Mouse (Mus musculus) lung, embryonic 15.5 days (tissue): ENCODE measurements around the gene Mast2. TPM values are rescaled to one million over a fixed set of nuclear protein-coding genes. Genes with fewer than 3 reads are reported as not detected.

Source experiments
- ATAC-seq: fragments of 200-750 bp; cut with Nextera tagmentation; 2 replicates; pipeline ENCODE4 v1.8.0; 2017; ENCODE audit warnings: moderate number of reproducible peaks, borderline replicate concordance; ENCODE audit not compliant: low FRiP score, low TSS enrichment; ENCODE audit errors: extremely low read depth
- H3K27ac ChIP-seq: fragments of 300-500 bp; sonication (generic); 2 replicates; pipeline ENCODE4 v1.5.1; 2015; ENCODE audit warnings: moderate library complexity, mild to moderate bottlenecking, inconsistent platforms
- H3K27me3 ChIP-seq: fragments of 300-500 bp; sonication (generic); 2 replicates; pipeline ENCODE4 v1.6.1; 2015; ENCODE audit warnings: inconsistent platforms
- H3K36me3 ChIP-seq: fragments of 300-500 bp; sonication (generic); 2 replicates; pipeline ENCODE4 v1.6.1; 2015; ENCODE audit warnings: inconsistent platforms
- H3K4me1 ChIP-seq: fragments of 300-500 bp; sonication (generic); 2 replicates; pipeline ENCODE4 v1.6.1; 2015; ENCODE audit warnings: inconsistent platforms
- H3K4me2 ChIP-seq: fragments of 300-500 bp; sonication (generic); 2 replicates; pipeline ENCODE4 v1.6.1; 2015; ENCODE audit warnings: inconsistent platforms, mild to moderate bottlenecking, moderate library complexity
- H3K4me3 ChIP-seq: fragments of 300-500 bp; sonication (generic); 2 replicates; pipeline ENCODE4 v1.5.1; 2015; ENCODE audit warnings: mild to moderate bottlenecking, inconsistent platforms
- H3K9ac ChIP-seq: fragments of 300-500 bp; sonication (generic); 2 replicates; pipeline ENCODE4 v1.6.1; 2015; ENCODE audit warnings: inconsistent platforms
- H3K9me3 ChIP-seq: fragments of 300-500 bp; sonication (generic); 2 replicates; pipeline ENCODE4 v1.6.1; 2016; ENCODE audit warnings: inconsistent platforms
- WGBS: fragments of 180-500 bp; shearing (Covaris S2); methylation state at CpG from one replicate; pipeline ENCODE4 v1.1.7; 2015; 5-methylcytosine and 5-hydroxymethylcytosine counted together
- polyA plus RNA-seq: library from polyadenylated mRNA; unstranded; fragments of >200 nt; fragmentation: Nextera tagmentation; extraction: Ambion mirVana; gene quantifications from 2 replicates; pipeline ENCODE4 v1.2.1, GENCODE M21; 2015

Mast2 gene
- polyA plus RNA-seq, 1 experiment from 2014 or later = 14.8 TPM

- Histone ChIP-seq H3K36me3 (no peaks in the 10 kb centered on the region), H3K4me3 (peak overlapping the region; percentile 93), H3K27me3 (no peaks in the 10 kb centered on the region), H3K9ac (peak overlapping the region; percentile 93), H3K4me1 (peaks cover 18% of the 10 kb centered on the region), H3K27ac (peak overlapping the region; percentile 92), H3K9me3 (no peaks in the 10 kb centered on the region), H3K4me2 (peak overlapping the region; percentile 68)
- under 1% methylated on average over 54 of the region's 74 CpGs for WGBS
- ATAC-seq = peak; percentile 64
Observed at GRCm38 (mm10) chr4:116463231-116464125, 505 bp downstream of the Mast2 start.

- H3K36me3 ChIP-seq = no peaks in the 10 kb centered on the region
- H3K9me3 ChIP-seq = no peaks in the 10 kb centered on the region
- no peak overlapping the region for H3K9ac ChIP-seq
- peak overlapping the region; percentile 68; the same call in 1 of the 2 replicates for H3K4me2 ChIP-seq
- H3K27me3 ChIP-seq = no peaks in the 10 kb centered on the region
- 92% methylated on average over 3 of the region's 3 CpGs for WGBS
- no peak overlapping the region for H3K4me3 ChIP-seq
- H3K27ac ChIP-seq = no peak overlapping the region
- peaks cover 18% of the 10 kb centered on the region for H3K4me1 ChIP-seq
- ATAC-seq = no peak
Observed at GRCm38 (mm10) chr4:116461943-116462342, 2.0 kb downstream of the Mast2 start.

GRCm38 (mm10) chr4:116451553-116451952 lies 12.4 kb downstream of the Mast2 start:
- Histone ChIP-seq H3K27ac (no peak overlapping the region), H3K27me3 (no peaks in the 10 kb centered on the region), H3K9ac (no peak overlapping the region), H3K36me3 (no peaks in the 10 kb centered on the region), H3K4me1 (no peaks in the 10 kb centered on the region), H3K9me3 (no peaks in the 10 kb centered on the region), H3K4me3 (no peak overlapping the region), H3K4me2 (no peak overlapping the region)
- no peak for ATAC-seq

GRCm38 (mm10) chr4:116449951-116450350 lies 14.0 kb downstream of the Mast2 start:
- Histone ChIP-seq H3K9ac (no peak overlapping the region), H3K27ac (no peak overlapping the region), H3K36me3 (no peaks in the 10 kb centered on the region), H3K4me2 (no peak overlapping the region), H3K4me3 (no peak overlapping the region), H3K4me1 (no peaks in the 10 kb centered on the region), H3K27me3 (no peaks in the 10 kb centered on the region), H3K9me3 (no peaks in the 10 kb centered on the region)
- no peak for ATAC-seq

GRCm38 (mm10) chr4:116448673-116449072 lies 15.3 kb downstream of the Mast2 start:
- Histone ChIP-seq H3K4me2 (no peak overlapping the region), H3K4me1 (no peaks in the 10 kb centered on the region), H3K27me3 (no peaks in the 10 kb centered on the region), H3K36me3 (no peaks in the 10 kb centered on the region), H3K9me3 (no peaks in the 10 kb centered on the region), H3K9ac (no peak overlapping the region), H3K4me3 (no peak overlapping the region), H3K27ac (no peak overlapping the region)
- ATAC-seq = no peak
- 51% methylated on average over 8 of the region's 8 CpGs for WGBS

- H3K4me3 ChIP-seq = no peak overlapping the region
- H3K4me1 ChIP-seq = no peaks in the 10 kb centered on the region
- H3K27ac ChIP-seq = no peak overlapping the region
- WGBS = 95% methylated on average over 1 of the region's 1 CpGs
- H3K9me3 ChIP-seq = no peaks in the 10 kb centered on the region
- H3K4me2 ChIP-seq = no peak overlapping the region
- H3K9ac ChIP-seq = no peak overlapping the region
- no peaks in the 10 kb centered on the region for H3K36me3 ChIP-seq
- ATAC-seq = no peak
- H3K27me3 ChIP-seq = no peaks in the 10 kb centered on the region
Observed at GRCm38 (mm10) chr4:116439383-116439782, 24.6 kb downstream of the Mast2 start.

GRCm38 (mm10) chr4:116438561-116438960 lies 25.4 kb downstream of the Mast2 start:
- H3K36me3 ChIP-seq = no peaks in the 10 kb centered on the region
- H3K4me3 ChIP-seq = no peak overlapping the region
- H3K9me3 ChIP-seq = no peaks in the 10 kb centered on the region
- H3K4me2 ChIP-seq = no peak overlapping the region
- no peak overlapping the region for H3K27ac ChIP-seq
- H3K4me1 ChIP-seq = no peaks in the 10 kb centered on the region
- H3K9ac ChIP-seq = no peak overlapping the region
- H3K27me3 ChIP-seq = no peaks in the 10 kb centered on the region
- no peak for ATAC-seq

- H3K9ac ChIP-seq = no peak overlapping the region
- no peaks in the 10 kb centered on the region for H3K36me3 ChIP-seq
- no peaks in the 10 kb centered on the region for H3K27me3 ChIP-seq
- no peaks in the 10 kb centered on the region for H3K9me3 ChIP-seq
- 91% methylated on average over 4 of the region's 4 CpGs for WGBS
- ATAC-seq = no peak
- H3K4me2 ChIP-seq = no peak overlapping the region
- no peak overlapping the region for H3K4me3 ChIP-seq
- H3K4me1 ChIP-seq = no peaks in the 10 kb centered on the region
- no peak overlapping the region for H3K27ac ChIP-seq
Observed at GRCm38 (mm10) chr4:116435626-116436025, 28.4 kb downstream of the Mast2 start.

GRCm38 (mm10) chr4:116422186-116422585 lies 41.8 kb downstream of the Mast2 start:
- Histone ChIP-seq H3K36me3 (peaks cover 3% of the 10 kb centered on the region; the same call in 1 of the 2 replicates), H3K27ac (no peak overlapping the region), H3K9ac (no peak overlapping the region), H3K27me3 (no peaks in the 10 kb centered on the region), H3K4me2 (no peak overlapping the region), H3K9me3 (no peaks in the 10 kb centered on the region), H3K4me1 (no peaks in the 10 kb centered on the region), H3K4me3 (no peak overlapping the region)
- ATAC-seq = no peak
- 74% methylated on average over 1 of the region's 1 CpGs for WGBS

GRCm38 (mm10) chr4:116421170-116421569 lies 42.8 kb downstream of the Mast2 start:
- no peak for ATAC-seq
- no peaks in the 10 kb centered on the region for H3K27me3 ChIP-seq
- no peak overlapping the region for H3K4me2 ChIP-seq
- no peaks in the 10 kb centered on the region for H3K4me1 ChIP-seq
- no peak overlapping the region for H3K4me3 ChIP-seq
- no peak overlapping the region for H3K27ac ChIP-seq
- H3K9me3 ChIP-seq = no peaks in the 10 kb centered on the region
- peaks cover 3% of the 10 kb centered on the region; the same call in 1 of the 2 replicates for H3K36me3 ChIP-seq
- H3K9ac ChIP-seq = no peak overlapping the region
- WGBS = 81% methylated on average over 3 of the region's 3 CpGs

- 38% methylated on average over 1 of the region's 1 CpGs for WGBS
- Histone ChIP-seq H3K4me3 (no peak overlapping the region), H3K27ac (no peak overlapping the region), H3K9me3 (no peaks in the 10 kb centered on the region), H3K27me3 (no peaks in the 10 kb centered on the region), H3K4me2 (no peak overlapping the region), H3K36me3 (no peaks in the 10 kb centered on the region), H3K9ac (no peak overlapping the region), H3K4me1 (0 out of 2 replicates have a peak, but pooled peaks cover 3% of the 10 kb centered on the region)
- ATAC-seq = no peak
Observed at GRCm38 (mm10) chr4:116412993-116413392, 51.0 kb downstream of the Mast2 start.

- H3K4me1 ChIP-seq = 0 out of 2 replicates have a peak, but pooled peaks cover 3% of the 10 kb centered on the region
- no peak overlapping the region for H3K4me2 ChIP-seq
- H3K36me3 ChIP-seq = no peaks in the 10 kb centered on the region
- no peak overlapping the region for H3K27ac ChIP-seq
- no peak overlapping the region for H3K9ac ChIP-seq
- no peaks in the 10 kb centered on the region for H3K9me3 ChIP-seq
- no peak; the same call in 1 of the 2 replicates for ATAC-seq
- no peak overlapping the region for H3K4me3 ChIP-seq
- no peaks in the 10 kb centered on the region for H3K27me3 ChIP-seq
Observed at GRCm38 (mm10) chr4:116411401-116411800, 52.6 kb downstream of the Mast2 start.
